Mouse (Mus musculus): Measurements from ENCODE around the gene Ing4.

The Ing4 gene

DNA sequence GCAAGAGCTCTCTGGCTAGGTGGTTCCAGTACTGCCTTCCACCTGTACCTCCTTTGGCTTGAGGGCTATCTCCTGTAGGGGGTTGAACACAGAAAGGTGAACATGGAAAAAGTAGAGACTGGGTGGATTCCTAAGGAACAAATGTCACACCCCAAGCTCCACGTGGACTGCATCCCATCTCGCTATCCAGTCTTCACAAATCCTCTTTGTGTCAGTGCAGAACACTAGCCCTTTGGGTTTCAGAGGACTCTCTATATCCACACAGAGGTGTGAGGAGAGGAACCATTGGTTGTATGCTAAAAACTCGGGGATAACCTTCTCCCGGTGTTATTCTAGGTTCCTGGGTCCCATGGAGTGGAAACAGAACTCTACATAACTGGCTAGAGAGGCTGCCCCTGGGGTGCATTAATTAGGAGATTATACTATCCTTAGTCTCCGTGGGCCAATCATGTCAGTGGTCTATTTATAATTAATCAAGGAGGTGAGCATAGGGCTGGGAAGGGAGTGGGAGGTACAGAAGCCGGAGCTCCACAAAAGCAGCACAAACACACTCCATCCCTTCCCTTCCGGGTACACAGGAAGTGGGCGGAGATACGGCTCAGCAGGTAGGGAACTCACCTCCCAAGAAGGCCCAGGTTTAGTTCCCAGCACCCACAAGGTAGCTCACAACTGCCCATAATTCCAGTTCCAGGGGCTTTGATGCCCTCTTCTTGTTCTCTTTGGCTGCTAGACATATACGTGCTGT lies 51.0 kb downstream of the Ing4 start:
- no peak for DNase-seq (ENCODE audit: low read depth, low spot score)

DNA sequence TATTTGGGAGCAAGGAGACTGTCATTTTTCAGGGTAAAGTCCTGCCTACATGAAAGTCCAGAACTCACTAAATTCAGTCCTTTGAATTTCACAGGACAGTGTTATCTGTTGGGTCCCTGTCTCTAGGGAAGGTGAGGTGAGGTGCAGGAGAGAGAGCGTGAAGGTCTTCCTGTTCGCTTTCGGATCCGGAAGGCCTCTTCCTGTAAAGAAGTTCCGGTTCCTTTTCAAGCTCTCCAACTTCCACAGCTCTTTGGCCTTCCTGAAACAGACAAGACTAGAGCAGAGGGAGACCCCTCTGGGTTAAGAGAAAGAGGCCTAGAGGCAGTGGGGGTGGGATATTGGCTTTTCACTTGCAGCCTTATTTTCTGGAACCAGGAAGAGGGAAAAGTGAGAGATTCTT lies 52.8 kb downstream of the Ing4 start:
- DNase-seq (ENCODE audit: low read depth, low spot score): no peak

DNA sequence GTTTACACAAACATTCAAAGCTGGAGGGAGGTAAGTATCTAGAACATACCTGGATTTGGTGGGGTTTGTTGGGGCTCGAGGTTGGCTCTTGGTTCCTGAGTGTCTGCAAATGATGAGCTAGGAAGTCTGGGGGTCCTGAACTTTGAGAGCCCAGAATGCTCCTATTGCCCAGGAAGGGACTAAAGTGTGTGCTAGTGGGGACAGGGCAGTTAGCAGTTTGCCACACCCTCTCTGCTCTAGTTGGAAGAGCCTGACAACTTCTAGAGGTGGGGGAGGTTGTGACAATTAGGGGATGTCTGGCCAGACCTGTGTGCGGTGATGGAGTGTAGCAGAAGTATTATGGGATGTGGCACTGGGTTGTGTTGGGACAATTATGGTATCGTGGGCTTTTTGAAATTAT lies 55.3 kb downstream of the Ing4 start:
- no peak for DNase-seq (ENCODE audit: low read depth, low spot score)

DNA sequence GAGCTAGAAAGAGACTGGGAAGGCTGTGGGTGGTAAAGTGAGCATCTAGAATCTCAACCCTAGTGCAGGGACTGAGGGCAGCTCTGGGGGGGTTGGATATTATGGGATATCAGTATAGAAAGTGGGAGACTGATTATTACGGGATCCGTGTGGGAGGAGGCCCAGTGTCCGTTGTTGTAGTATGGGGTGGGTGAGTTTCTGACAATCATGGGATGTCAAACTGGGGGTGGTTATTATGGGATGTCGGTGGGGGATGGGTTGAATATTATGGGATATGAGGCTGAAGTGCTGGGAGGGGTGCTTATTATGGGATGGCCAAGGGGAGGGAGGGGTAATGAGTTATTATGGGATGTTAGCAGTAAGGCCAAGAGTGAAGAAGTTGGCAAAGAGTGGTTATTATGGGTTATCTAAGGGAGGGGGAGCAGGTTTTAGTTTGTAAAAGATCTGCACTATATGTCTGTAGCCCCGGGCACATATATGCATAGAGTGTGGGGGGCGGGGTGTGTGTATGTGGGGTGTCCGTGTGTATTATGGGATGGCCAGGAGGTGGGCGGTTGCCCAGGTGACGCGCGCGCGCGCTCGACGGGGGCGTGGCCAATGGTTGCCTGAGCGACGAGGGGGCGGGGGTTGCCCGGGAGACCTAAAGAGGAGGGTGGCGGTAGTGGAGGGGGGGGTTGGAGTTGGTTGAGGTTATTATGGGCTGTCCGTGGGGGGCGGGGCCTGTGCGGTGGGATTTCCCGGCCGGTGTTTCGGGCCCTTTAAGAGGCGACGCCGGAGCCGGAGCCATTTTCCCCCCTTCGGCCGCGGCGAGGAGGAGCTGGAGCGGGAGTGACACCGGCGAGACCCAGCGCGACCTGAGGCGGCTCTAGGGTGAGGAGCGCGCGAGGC lies 56.1 kb downstream of the Ing4 start, which contains the start of gene Chd4:
Gene Chd4 (plus strand): TSS at position 591 of the 888 bp plus-strand sequence.
- no peak for DNase-seq (ENCODE audit: low read depth, low spot score)

DNA sequence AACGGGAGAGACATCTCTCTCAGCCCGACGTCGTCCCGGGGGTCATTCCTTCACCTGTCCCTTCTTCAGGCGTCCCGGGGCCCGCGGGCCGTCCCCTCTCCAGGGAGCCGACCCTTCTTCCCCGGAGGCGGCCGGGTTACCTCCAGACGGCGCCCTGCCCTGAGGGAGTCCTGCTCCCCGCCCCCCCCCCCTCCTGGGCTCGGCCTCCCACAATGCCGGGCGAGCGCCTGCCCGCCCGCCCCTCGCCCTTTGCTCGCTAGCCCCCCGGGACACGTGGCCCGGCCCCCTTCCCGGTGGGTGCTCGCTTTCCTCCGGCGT lies 56.7 kb downstream of the Ing4 start:
- no peak for DNase-seq (ENCODE audit: low read depth, low spot score)

DNA sequence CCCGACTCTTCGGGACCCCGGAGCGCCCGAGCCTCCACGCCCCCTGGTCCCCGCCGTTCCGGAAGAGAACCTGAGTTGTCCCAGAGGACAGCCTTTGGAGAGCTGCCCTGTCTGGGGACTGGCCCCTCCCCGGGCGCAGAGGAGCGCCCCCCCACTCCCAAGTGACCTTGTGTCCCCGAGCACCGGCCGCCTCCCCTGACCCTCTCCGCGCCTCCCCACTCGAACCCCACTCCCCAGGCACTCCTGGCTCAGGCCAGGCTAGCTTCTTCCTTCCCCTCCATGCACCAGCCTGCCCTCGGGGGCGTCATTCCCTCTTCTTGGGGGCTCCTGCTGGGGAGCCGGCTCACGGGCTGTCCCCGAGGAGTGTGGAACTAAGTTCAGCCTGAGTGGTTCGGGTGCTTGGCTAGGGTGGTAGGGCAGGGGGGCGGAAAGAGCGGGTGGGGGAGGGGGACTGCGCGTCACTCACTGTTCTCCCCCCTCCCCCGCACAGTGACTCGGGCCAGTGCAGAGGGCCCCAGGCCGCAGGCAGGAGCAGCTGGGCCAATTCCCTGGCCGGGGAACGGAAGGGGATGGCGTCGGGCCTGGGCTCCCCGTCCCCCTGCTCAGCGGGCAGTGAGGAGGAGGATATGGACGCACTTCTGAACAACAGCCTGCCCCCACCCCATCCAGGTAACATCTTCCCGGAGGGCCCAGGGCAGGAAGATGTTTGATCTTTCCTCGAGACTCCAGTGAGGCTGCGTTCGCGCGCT lies 57.2 kb downstream of the Ing4 start:
- DNase-seq (ENCODE audit: low read depth, low spot score): no peak

DNA sequence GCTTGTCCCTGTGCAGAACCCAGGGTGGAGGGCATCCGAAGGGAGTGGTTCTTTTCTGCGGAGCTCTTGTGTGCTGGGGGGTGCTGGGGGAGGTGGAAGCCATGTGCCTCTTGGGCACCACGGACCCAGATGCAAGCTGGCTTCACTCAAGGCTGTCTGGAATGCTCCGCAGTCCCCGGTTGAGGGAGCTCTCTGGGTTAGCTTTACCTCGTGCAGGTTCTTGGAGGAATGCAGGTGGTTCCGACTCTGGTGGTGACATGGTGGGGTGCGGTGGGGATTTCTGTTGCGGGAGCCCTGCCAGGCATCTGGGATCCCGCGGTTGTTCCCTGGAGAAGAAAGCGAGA lies 57.8 kb downstream of the Ing4 start:
- no peak for DNase-seq (ENCODE audit: low read depth, low spot score)

DNA sequence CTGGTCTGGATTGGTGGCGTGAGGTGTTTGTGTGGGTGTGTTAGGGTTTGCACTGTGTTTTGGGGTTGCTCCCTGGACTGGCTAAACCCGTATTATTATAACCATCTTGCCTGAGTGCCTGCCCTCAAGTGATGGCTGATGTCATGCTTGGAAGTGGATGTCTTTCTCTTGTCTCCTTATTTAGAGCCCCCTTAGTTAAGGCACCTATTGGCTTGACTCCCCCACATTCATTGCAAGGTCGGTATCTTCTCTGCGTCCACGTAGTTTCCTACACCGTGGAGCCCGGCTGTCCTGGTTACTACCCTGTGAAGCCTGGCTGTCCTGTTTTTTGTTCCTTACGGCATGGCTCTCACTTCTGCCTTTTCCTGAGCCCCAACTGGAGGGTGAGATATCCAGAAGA lies 58.4 kb downstream of the Ing4 start:
- DNase-seq (ENCODE audit: low read depth, low spot score): no peak

DNA sequence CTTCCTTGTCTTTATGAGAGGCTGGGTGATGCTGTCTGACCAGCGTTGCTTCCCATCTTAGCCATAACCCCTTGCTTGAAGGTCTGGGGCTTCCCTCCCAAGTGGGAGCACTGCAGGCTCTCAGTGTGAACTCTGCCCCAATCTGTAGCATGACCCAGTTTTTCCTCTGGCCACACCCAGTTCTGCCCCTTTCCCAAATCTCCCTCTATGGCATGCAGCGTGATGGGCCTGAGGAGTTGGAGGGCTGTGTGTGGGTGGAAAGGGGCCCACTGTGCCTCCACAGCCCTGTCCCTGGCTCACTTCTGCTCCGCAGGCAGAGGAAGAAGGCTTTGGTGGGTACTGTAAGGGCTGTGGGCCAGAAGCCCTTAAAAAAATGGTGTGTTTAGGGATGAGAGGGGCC lies 59.0 kb downstream of the Ing4 start:
- DNase-seq (ENCODE audit: low read depth, low spot score): no peak
